Mouse (Mus musculus) midbrain, postnatal 0 days (tissue): ENCODE data around the gene Adam22. TPM values are rescaled to one million over a fixed set of nuclear protein-coding genes. Genes with fewer than 3 reads are reported as not detected.

ENCODE experiments used
- ATAC-seq: fragments of 200-750 bp; cut with Nextera tagmentation; 2 replicates; pipeline ENCODE4 v1.8.0; 2017; ENCODE audit warnings: moderate number of reproducible peaks, mild to moderate bottlenecking, moderate TSS enrichment, moderate library complexity; ENCODE audit not compliant: low FRiP score
- DNase-seq: peaks from one replicate; pipeline ENCODE4 v3.0.0-alpha.2; 2015; ENCODE audit warnings: low spot score
- H3K27ac ChIP-seq: fragments of 300-500 bp; sonication (generic); 2 replicates; pipeline ENCODE4 v1.5.1; 2014; ENCODE audit warnings: low read depth, mild to moderate bottlenecking, low read length, mixed read lengths
- H3K27me3 ChIP-seq: fragments of 300-500 bp; sonication (generic); 2 replicates; pipeline ENCODE4 v1.6.1; 2014; ENCODE audit warnings: low read length, control low read depth, mixed read lengths; ENCODE audit not compliant: insufficient read depth
- H3K36me3 ChIP-seq: fragments of 300-500 bp; sonication (generic); 2 replicates; pipeline ENCODE4 v1.6.1; 2014; ENCODE audit warnings: low read length, control low read depth, mixed read lengths; ENCODE audit not compliant: insufficient read depth
- H3K4me1 ChIP-seq: fragments of 300-500 bp; sonication (generic); 2 replicates; pipeline ENCODE4 v1.6.1; 2014; ENCODE audit warnings: mild to moderate bottlenecking, control low read depth, antibody characterized with exemption, low read length, mixed read lengths; ENCODE audit not compliant: insufficient read depth
- H3K4me2 ChIP-seq: fragments of 300-500 bp; sonication (generic); 2 replicates; pipeline ENCODE4 v1.6.1; 2014; ENCODE audit warnings: low read depth, mild to moderate bottlenecking, low read length, mixed read lengths; ENCODE audit not compliant: poor library complexity, severe bottlenecking
- H3K4me3 ChIP-seq: fragments of 300-500 bp; sonication (generic); 2 replicates; pipeline ENCODE4 v1.5.1; 2014; ENCODE audit warnings: low read depth, mild to moderate bottlenecking, low read length, moderate library complexity
- H3K9ac ChIP-seq: fragments of 300-500 bp; sonication (generic); replicated peaks from 2 replicates; pipeline ENCODE4 v1.6.1; 2014; ENCODE audit warnings: mild to moderate bottlenecking, low read length, moderate library complexity, mixed read lengths; ENCODE audit not compliant: poor library complexity, severe bottlenecking
- H3K9me3 ChIP-seq: fragments of 300-500 bp; sonication (generic); 2 replicates; pipeline ENCODE4 v1.6.1; 2016; ENCODE audit warnings: low read length, control low read depth
- CTCF ChIP-seq: IDR thresholded peaks from 2 replicates; pipeline ENCODE4 v1.5.1; 2016; ENCODE audit warnings: antibody characterized with exemption, mild to moderate bottlenecking
- WGBS: fragments of 180-500 bp; shearing (Covaris S2); extraction: QIAGEN DNeasy Blood & Tissue Kit; methylation state at CpG from one replicate; pipeline ENCODE4 v1.1.7; 2014; 5-methylcytosine and 5-hydroxymethylcytosine counted together
- polyA plus RNA-seq: library from polyadenylated mRNA; unstranded; fragments of >200 nt; fragmentation: Nextera tagmentation; extraction: Ambion mirVana; gene quantifications from 2 replicates; pipeline ENCODE4 v1.2.1, GENCODE M21; 2015
- total RNA-seq: library from RNA; depleted of rRNA; stranded (reverse); fragments of >200 nt; gene quantifications from 2 replicates; pipeline ENCODE4 v1.2.3, GENCODE M21; 2014

Gene Adam22
- total and polyA plus RNA-seq, 2 experiments from 2014 or later, result 47.9 to 92.6 TPM

- WGBS, result 78% methylated on average over 20 of the region's 20 CpGs
- Histone ChIP-seq H3K9me3 (no peaks in the 10 kb centered on the region), H3K9ac (no peak overlapping the region), H3K27me3 (no peaks in the 10 kb centered on the region), H3K27ac (no peak overlapping the region), H3K4me2 (no peak overlapping the region), H3K4me3 (no peak overlapping the region), H3K36me3 (no peaks in the 10 kb centered on the region; the same call in 1 of the 2 replicates), H3K4me1 (no peaks in the 10 kb centered on the region)
- DNase-seq (no peak), ATAC-seq (no peak)
- no peak for TF ChIP-seq CTCF
These were observed 285.0 kb downstream of the Adam22 start for GRCm38 (mm10) chr5:8082800-8083509.

- Histone ChIP-seq H3K4me1 (no peaks in the 10 kb centered on the region), H3K27ac (no peak overlapping the region), H3K9me3 (no peaks in the 10 kb centered on the region), H3K27me3 (no peaks in the 10 kb centered on the region), H3K36me3 (peaks cover 8% of the 10 kb centered on the region; the same call in 1 of the 2 replicates), H3K4me2 (no peak overlapping the region), H3K9ac (no peak overlapping the region), H3K4me3 (no peak overlapping the region)
- WGBS, result 87% methylated on average over 8 of the region's 8 CpGs
- no peak for ATAC-seq
- no peak for DNase-seq
- no peak for TF ChIP-seq CTCF
These were observed 290.5 kb downstream of the Adam22 start for GRCm38 (mm10) chr5:8077481-8077880.

DNA sequence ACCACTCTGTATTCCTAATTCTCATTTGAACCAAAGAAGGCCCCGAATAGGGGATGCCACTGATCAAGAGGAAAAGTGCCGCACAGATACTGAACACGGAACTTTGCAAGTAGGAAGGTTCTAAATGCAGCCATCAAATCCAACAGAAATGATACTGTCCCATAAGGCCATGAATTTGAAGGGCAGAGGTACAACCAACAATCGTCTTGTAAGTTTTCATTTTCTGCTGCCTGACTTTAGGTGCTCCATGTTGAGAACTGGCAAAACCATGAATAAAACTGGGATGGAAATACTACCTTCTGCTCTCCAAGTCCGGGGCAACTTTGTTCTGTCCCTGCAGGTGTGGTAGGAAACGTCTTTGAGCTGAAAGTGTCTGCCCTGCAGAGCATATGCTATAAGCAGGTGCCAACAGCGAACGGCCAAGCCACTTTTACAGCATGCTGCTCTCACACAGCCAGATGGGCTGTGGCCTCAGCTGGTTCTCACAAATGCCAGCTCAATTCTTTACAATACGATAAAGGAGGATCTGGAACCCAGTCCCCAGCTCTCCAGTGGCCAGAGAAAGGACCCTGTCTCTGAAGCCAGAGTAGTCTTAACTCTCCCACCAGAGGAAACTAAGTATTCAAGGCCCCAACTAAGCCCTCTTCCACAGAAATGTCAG lies 293.9 kb downstream of the Adam22 start:
- 89% methylated on average over 9 of the region's 9 CpGs for WGBS
- DNase-seq, result peak; percentile 5

DNA sequence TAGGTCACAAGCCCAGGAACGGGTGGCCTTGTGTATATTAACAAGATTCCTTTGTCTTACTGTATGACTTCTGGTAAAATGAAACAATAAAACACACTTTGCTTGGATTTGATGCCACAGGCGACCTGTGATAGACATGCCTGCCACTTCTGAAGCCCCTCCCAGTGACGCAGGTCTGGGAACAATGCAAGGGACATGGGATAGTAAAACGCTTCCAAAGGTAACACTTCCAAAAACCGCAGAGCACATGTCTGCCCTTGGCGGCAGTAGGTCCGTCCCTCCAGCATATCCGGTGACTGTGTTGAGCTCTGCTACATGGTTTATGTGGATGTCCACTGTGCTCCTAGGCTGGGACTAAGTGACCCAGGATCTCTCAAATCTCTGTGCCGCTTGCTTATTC lies 294.6 kb downstream of the Adam22 start:
- 95% methylated on average over 9 of the region's 9 CpGs for WGBS
- no peak for TF ChIP-seq CTCF
- H3K27me3 ChIP-seq, result no peaks in the 10 kb centered on the region
- no peak overlapping the region for H3K4me2 ChIP-seq
- H3K9me3 ChIP-seq, result no peaks in the 10 kb centered on the region
- no peak overlapping the region for H3K9ac ChIP-seq
- DNase-seq (no peak), ATAC-seq (no peak)
- no peak overlapping the region for H3K4me3 ChIP-seq
- no peak overlapping the region for H3K27ac ChIP-seq
- peaks cover 12% of the 10 kb centered on the region; the same call in 1 of the 2 replicates for H3K36me3 ChIP-seq
- H3K4me1 ChIP-seq, result no peaks in the 10 kb centered on the region

More for the DNA sequence above, 293.9 kb downstream of the Adam22 start:
- H3K9me3 ChIP-seq, result no peaks in the 10 kb centered on the region
- H3K4me3 ChIP-seq, result no peak overlapping the region
- H3K9ac ChIP-seq, result no peak overlapping the region
- peaks cover 12% of the 10 kb centered on the region; the same call in 1 of the 2 replicates for H3K36me3 ChIP-seq
- H3K4me2 ChIP-seq, result no peak overlapping the region
- no peak overlapping the region for H3K27ac ChIP-seq
- H3K4me1 ChIP-seq, result no peaks in the 10 kb centered on the region
- no peak for ATAC-seq
- no peak for TF ChIP-seq CTCF
- H3K27me3 ChIP-seq, result no peaks in the 10 kb centered on the region

GRCm38 (mm10) chr5:8063207-8063606 lies 304.8 kb downstream of the Adam22 start:
- WGBS, result 63% methylated on average over 6 of the region's 6 CpGs
- no peak overlapping the region for H3K4me2 ChIP-seq

GRCm38 (mm10) chr5:8062469-8062868 lies 305.5 kb downstream of the Adam22 start:
- 100% methylated on average over 2 of the region's 2 CpGs for WGBS

More at GRCm38 (mm10) chr5:8063207-8063606, 304.8 kb downstream of the Adam22 start:
- Histone ChIP-seq H3K36me3 (peaks cover 38% of the 10 kb centered on the region), H3K4me1 (no peaks in the 10 kb centered on the region), H3K4me3 (no peak overlapping the region), H3K27me3 (no peaks in the 10 kb centered on the region), H3K27ac (no peak overlapping the region), H3K9me3 (no peaks in the 10 kb centered on the region), H3K9ac (no peak overlapping the region)
- no peak for TF ChIP-seq CTCF
- DNase-seq (no peak), ATAC-seq (no peak)

More at GRCm38 (mm10) chr5:8062469-8062868, 305.5 kb downstream of the Adam22 start:
- Histone ChIP-seq H3K4me3 (no peak overlapping the region), H3K9ac (no peak overlapping the region), H3K4me1 (no peaks in the 10 kb centered on the region), H3K36me3 (peaks cover 38% of the 10 kb centered on the region), H3K27me3 (no peaks in the 10 kb centered on the region), H3K9me3 (no peaks in the 10 kb centered on the region), H3K27ac (no peak overlapping the region), H3K4me2 (no peak overlapping the region)
- ATAC-seq (no peak), DNase-seq (no peak)
- TF ChIP-seq CTCF, result no peak
